Mouse (Mus musculus) small intestine, adult 2 months (tissue): ENCODE results near the gene Poldip2.

Experiments
- CTCF ChIP-seq: fragments of 200-500 bp; IDR thresholded peaks from 2 replicates; pipeline ENCODE4 v1.5.1; 2012; ENCODE audit warnings: low read depth, mild to moderate bottlenecking, control low read depth, inconsistent platforms, low read length, moderate library complexity, mixed read lengths; ENCODE audit not compliant: insufficient replicate concordance, insufficient read length; ENCODE audit errors: extremely low read depth
- POLR2A ChIP-seq: fragments of 200-500 bp; IDR thresholded peaks from 2 replicates; pipeline ENCODE4 v1.6.1; 2012; ENCODE audit warnings: low read depth, mild to moderate bottlenecking, control low read depth, inconsistent platforms, low read length, moderate library complexity

DNA sequence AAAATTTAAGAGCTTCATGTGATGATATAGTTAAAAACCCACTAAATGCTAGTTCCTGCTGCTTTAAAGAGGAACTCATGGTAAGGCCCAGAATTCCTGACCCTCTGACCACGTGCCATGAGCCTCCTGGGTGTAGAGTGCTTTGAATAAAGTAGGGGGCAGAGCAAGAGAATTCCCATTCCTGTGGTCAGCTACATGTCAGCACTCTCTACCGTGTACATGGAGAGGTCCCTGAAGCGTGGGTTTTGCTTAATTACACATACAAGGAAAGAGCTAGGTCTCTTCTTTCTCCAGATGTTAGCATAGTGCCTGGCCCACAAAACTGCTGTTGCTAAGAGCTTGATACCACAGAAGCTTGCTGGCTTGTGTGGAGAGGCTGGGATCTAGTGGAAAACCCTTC is 6.6 kb upstream of the Poldip2 start:
- no peak for TF ChIP-seq CTCF
- TF ChIP-seq POLR2A: no peak
